Mouse (Mus musculus): Measurements from ENCODE around the gene Poll.

DNA sequence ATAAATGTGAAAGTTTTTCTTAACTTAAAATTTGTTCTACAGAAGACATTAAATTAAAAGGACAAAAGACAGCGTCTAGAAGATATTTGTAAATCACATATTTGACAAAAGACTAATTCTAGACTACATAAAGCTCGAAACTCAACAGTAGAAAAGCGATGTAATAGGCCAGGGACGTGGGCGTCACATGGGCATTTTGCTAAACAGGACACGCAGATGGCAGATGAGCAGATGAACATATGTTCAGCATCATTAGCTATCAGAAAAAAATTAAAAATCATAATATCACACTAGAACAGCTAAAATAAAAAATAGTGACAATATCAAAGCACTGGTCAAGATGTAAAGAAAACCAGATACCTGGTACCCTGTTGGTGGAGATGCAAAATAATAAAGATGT, 29.4 kb upstream of the Poll start:
- TF ChIP-seq CTCF (IDR thresholded peaks at IDR 0.05; ENCODE audit: low read depth, low read length) (no peak), GATA1 (IDR thresholded peaks at IDR 0.05; ENCODE audit: borderline replicate concordance, low read length) (no peak)
